Mouse (Mus musculus): ENCODE measurements at regions not wholly inside any gene's neighbourhood (a gene's known extent, or its start where the extent isn't known, plus 50 kb on each side); places are given as distances from the start of the nearest gene placed in this dataset.
A peak's percentile ranks its signal among the peaks of the same experiment; 100 is the strongest.

- dilution Hi-C loops (cut with MboI; ENCODE audit: extremely low pct_ligation_motif_present, extremely low pct_unique_long_range_greater_than_20kb, low sequenced_read_pairs), result no loop called here
Measured at GRCm38 (mm10) chrX:137359140-137359539, 211.3 kb upstream of the Il1rapl2 start.

More at GRCm38 (mm10) chrX:137359140-137359539, 211.3 kb upstream of the Il1rapl2 start:
- H3K27ac ChIP-seq (ENCODE audit: insufficient read depth, low read depth), result no peak overlapping the region
- no peaks in the 10 kb centered on the region for H3K27me3 ChIP-seq (replicated peaks)
- H3K36me3 ChIP-seq (replicated peaks in 1 of 2; ENCODE audit: control insufficient read depth in 1 of 2, insufficient read depth in 1 of 2, low read length in 1 of 2), result no peaks in the 10 kb centered on the region
- no peaks in the 10 kb centered on the region for H3K4me1 ChIP-seq (ENCODE audit: control insufficient read depth in 1 of 2, insufficient read depth in 2 of 2)
- peak; percentile 88 for TF ChIP-seq MAFK (IDR thresholded peaks at IDR 0.05; ENCODE audit: insufficient replicate concordance, low read length)
- no peak for TF ChIP-seq CHD2 (IDR thresholded peaks at IDR 0.05; ENCODE audit: low read length)
- no peak for TF ChIP-seq JUN (IDR thresholded peaks at IDR 0.05; ENCODE audit: insufficient read depth, low read depth, low read length)
- no peak for TF ChIP-seq ZC3H11A (IDR thresholded peaks at IDR 0.05; ENCODE audit: low read depth, low read length)
- H3K9me3 ChIP-seq (replicated peaks; ENCODE audit: low read length), result no peaks in the 10 kb centered on the region
- H3K79me2 ChIP-seq (replicated peaks; ENCODE audit: control insufficient read depth, extremely low read depth, insufficient read depth, poor library complexity, severe bottlenecking), result no peaks in the 10 kb centered on the region
- no peak for DNase-seq (ENCODE audit: extremely low read depth)
- H3K9ac ChIP-seq (ENCODE audit: insufficient read depth, low read depth), result no peak overlapping the region
- in situ Hi-C loops (cut with MboI; ENCODE audit: low pct_ligation_motif_present, low pct_unique_long_range_greater_than_20kb, low sequenced_read_pairs), result no loop called here
- H3K4me3 ChIP-seq (replicated peaks in 1 of 3; ENCODE audit: low read depth in 2 of 3, low read length in 2 of 3, poor library complexity in 1 of 3), result no peak overlapping the region
- H3K4me2 ChIP-seq (ENCODE audit: insufficient read depth, low read depth, poor library complexity, severe bottlenecking), result no peak overlapping the region
